Mouse (Mus musculus): Measurements from ENCODE around the gene Art4.

GRCm38 (mm10) chr6:136803739-136804633 lies 53.5 kb downstream of the Art4 start, which contains the start of gene Hist4h4:
- TF ChIP-seq POLR2A (IDR thresholded peaks at IDR 0.05; ENCODE audit: insufficient read depth, low read length) (peak; percentile 92), CTCF (IDR thresholded peaks at IDR 0.05; ENCODE audit: low read depth, low read length) (no peak), EP300 (IDR thresholded peaks at IDR 0.05; ENCODE audit: insufficient read depth, low read depth, low read length) (0 out of 2 replicates have a peak, but pooled peaks have one; percentile 10)
